Mouse (Mus musculus): ENCODE measurements at regions not wholly inside any gene's neighbourhood (a gene's known extent, or its start where the extent isn't known, plus 50 kb on each side); places are given as distances from the start of the nearest gene placed in this dataset.

DNA sequence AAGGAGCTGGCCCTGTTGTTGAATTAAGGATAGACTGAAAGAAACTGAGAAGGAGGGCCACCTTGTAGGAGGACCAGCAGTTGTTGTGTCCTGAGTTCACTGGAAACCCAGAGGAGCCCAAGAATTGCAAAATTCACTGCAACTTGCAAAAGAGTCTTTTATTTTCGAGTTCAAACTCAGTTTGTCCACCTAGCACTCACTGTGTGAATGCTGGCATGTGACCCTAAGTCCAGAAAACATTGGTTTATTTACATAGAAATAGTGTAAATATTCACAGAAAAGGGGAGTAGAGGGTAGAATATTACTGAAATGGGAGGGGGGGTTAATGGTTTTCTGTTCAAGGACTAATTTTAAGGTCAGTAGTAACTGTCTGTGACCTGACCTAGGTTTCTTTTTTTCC is 394.7 kb downstream of the 4933405O20Rik start:
- no peak for DNase-seq (ENCODE audit: low spot score in 2 of 2)

DNA sequence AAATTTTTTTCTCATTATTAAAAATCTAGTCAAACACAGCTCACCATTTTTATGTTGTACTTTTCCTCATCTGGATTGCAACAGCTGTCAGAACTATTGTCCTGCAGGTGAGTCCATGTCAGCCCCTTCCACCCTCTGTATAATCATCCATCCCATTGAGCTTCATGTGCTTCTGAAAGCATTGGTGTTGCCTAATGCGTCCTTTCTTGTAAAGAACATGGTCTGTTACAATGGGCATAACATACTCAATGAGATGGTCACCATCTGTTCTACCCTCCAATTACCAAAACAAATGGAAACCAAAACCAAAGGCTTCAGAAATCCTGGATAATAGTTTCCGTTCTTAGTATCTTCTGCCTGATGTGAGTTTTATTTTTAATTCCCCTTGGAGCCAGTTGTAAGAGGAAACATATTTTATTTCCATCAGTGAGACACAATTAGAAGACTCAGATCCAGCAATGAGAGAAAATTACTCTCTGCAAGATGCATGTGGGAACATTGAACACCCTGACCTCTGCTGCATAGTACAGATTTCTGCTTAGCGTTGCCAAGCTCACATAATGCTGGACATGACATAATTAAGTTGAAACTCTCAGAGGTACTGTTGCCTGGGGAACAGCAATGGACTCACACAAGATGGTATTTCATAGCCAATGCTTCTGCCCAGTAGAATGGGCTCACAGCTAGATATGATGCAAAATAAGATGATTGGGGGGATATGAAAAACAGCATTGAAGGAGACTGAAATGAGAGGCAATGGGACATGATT is 443.1 kb downstream of the 4933405O20Rik start:
- DNase-seq (ENCODE audit: low spot score in 2 of 2), result no peak

DNA sequence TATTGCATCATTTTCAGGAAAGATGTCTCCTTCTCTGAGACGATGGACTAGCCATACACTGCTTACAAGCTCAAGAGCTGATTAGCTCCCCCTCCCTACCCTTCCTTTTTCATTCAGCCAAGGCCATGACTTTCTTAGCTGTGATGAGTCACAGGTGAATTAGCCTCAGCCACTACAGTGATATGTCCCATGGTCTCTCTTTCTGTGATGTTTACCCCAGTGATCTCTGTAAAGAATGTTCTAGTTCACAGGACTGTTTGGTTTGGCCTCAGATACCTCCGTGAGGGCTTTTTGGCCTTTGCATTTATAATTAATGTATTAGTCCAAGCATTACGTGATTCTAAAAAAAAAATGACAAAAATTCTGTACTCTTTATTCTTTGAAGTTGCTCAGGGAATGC is 452.5 kb downstream of the 4933405O20Rik start:
- DNase-seq (ENCODE audit: low spot score in 2 of 2), result peak in 1 of 2 experiments; percentile 1

DNA sequence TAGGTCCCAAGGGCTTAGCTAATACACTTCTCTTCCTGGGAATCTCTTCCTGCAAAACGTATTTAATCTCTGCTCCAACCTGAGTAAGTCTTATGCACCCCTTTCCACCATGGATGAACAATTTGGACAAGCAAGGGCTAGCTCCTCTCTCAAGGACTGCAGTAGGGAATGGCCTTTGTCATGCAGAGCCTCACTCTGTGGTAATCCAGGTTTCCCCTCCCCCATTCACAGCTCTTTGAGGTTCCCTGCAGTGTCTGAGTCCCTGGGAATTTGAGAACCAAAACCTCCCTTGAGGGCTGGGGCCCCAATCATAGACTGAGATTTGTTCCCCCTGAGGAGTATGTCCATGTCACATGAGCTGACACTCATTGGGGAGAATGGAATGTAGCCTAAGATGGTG is 442.5 kb upstream of the Ano5 start:
- DNase-seq (ENCODE audit: low spot score in 2 of 2), result no peak

DNA sequence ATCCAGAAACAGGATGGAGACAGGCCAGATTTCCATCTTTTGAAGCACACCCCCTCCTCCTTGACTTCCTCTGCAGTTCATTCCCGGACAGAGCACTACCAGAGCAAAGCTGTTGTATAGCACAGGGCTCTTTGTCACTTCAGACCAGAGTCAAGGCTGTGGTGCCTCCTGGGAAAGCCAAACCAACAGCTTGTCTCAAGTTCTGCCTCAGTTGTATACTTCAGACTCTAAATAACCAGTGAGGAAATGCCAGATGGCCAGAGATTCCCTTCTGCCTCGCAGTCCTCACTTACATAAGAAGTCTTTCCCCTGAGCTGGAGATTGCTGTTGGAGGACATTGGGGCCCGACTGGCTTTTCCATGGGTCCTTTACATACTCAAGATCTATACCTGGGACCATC is 417.1 kb upstream of the Ano5 start:
- DNase-seq (ENCODE audit: low spot score in 2 of 2), result no peak

DNA sequence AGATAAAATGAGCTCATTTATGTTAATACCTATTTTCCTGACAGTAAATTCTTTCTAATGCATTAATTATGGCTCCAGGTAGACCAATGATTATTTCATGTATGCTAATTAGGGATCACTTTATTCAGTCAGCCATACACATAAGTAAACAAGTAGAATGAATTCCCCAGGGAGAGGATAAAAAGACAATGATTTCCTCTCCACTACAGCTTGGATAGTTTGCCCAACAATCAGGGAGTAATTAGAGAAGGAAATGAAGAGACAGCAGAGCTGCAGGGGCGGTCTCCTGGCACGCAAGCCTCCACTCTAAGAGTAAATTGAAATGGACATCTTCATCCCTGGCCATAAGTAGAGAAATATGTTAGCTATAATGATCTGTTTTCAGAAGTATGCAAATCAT is 409.7 kb upstream of the Ano5 start:
- no peak for DNase-seq (ENCODE audit: low spot score in 2 of 2)

DNA sequence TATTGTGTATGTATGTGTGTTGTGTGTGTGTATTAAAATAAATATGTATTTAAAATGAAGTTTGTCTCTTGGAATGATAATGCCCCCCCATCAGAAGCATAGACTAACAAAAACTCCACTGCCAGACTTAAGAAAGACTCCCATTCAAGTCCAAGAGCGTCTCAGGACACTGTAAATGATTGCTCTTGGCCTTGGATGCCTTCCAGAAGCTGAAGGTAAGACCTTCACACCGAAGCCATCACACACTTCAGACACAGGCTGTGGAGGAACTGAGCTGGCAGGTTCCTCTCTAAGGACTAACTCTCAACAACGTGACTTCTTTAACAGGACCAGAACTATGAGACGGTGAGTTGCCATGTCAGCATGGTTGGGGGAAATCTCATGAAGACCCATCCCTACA is 370.0 kb upstream of the Ano5 start:
- DNase-seq (ENCODE audit: low spot score in 2 of 2), result no peak

DNA sequence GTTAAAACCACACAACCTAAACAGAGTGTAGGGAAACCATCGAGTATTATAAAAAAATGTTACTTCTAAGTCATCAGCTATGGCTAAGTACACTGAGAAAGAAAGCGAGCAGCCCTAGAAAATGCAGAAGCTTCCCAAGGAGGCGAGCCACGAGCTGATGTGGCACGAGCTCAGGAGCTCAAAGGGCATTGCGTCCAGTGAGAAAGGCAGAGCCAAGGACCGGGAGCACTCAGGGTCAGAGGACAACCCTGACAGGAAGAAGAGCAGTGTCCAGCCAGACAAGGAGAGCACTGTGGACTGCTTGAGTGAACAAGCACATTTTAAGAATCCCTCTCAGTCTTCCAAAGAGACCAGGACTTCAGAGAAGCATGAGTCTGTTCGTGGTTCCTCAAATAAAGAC is 335.6 kb upstream of the Ano5 start:
- no peak for DNase-seq (ENCODE audit: low spot score in 2 of 2)

DNA sequence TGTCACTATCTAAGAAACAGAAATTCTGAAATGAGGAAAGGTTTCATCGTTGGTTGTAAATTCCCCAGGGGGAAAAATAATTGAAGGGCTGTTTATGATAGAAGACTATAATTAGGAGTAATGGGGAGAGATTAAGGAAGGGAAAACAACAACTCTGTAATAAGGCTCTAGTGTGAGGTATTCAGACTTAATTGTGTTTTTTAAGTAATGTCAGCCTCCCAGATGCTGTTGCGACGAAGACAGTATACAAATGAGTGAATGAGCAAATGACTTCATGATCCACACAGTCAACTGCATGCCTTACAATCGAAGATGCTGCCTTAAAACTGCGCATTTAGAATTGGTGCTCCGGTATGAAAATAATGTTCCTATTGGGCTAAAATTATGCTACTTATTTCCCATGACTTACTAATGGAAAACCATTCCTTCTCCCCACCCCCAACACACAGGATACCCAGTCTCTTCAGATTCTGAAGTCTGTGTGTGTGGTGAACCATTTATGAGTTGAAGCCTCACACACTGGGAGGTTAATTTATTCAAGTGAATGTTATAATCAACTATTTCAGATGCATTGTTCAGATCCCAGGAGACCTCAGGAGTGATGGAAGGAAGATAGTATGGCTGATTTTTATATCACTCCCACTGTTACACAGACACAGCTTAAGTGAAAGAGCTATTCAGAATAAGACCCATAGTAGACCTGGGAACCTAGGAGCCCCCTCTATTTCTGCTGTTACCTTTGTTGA is 295.2 kb upstream of the Ano5 start:
- no peak for DNase-seq (ENCODE audit: low spot score in 2 of 2)

DNA sequence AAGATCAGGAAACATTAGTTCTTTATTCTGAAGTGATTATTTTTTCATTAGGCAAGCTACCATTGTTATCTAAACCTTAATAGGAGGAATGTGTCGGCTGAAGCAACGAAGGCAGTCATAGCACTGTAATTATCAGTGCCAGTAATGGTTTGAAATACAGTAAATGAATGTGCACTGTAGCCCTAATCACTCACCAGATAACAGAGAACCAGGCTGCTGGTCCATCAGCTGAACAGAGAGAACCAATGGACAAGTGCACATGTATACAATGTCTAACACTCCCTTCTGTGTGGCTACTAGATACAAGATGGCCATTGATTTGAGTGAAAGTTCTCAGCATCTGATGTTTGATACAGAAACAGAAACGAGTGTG is 294.6 kb upstream of the Ano5 start:
- no peak for DNase-seq (ENCODE audit: low spot score in 2 of 2)

DNA sequence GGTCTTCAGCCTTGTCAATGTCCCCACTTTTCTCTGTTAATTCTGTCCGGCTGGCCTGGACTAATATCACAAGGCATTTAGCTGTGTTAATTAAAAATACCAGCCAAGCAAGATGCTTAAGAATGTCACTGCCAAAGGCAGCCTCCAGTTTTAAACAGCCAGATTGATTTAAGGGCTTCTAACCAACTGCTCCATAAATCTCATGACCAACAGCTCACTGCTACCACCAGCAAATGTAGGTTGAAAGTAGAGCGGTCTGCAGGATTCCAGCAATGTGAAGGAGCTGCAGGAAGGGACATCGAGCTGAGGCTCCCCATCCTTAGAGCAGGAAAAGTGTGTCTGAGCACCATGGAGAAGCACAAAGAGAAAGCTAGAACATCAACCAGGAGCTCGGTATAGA is 289.5 kb upstream of the Ano5 start:
- DNase-seq (ENCODE audit: low spot score in 2 of 2), result no peak

DNA sequence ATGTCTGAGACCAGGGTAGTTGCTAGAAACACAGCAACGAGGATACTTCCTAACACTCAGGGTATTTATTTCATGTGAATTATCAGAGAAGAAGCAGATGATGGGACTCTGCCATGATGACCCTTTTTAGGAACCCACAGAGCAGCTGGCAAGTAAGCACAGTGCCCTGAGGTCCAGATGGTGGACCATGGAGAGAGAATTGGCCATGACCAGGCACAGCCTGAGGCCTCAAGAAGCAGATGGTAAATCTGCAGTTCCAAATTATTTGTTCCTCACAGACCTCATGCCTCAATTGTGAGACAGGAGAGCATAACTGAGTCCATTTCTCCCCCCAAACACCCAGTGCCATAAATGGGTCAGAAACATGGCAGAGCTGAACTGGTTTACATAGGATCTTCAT is 289.0 kb upstream of the Ano5 start:
- no peak for DNase-seq (ENCODE audit: low spot score in 2 of 2)

DNA sequence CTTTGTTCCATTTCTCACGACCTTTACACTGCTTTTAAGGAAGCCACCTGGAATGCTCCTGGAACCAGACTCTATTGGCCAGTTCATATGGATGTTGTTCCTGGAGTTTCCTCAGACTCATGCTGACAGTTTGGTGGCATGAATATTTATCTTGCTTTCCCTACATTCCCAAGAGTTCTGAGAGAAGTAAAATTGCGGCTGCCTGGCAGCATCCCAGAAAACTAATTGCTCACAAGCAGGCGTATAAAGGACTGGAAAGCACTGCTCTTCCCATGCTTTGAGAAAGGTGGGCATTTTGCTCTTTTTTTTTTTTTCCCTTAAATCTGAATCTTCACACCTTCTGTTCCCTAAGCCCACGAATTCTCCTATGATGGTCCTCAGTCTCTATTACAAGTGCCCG is 283.7 kb upstream of the Ano5 start:
- DNase-seq (ENCODE audit: low spot score in 2 of 2), result no peak

DNA sequence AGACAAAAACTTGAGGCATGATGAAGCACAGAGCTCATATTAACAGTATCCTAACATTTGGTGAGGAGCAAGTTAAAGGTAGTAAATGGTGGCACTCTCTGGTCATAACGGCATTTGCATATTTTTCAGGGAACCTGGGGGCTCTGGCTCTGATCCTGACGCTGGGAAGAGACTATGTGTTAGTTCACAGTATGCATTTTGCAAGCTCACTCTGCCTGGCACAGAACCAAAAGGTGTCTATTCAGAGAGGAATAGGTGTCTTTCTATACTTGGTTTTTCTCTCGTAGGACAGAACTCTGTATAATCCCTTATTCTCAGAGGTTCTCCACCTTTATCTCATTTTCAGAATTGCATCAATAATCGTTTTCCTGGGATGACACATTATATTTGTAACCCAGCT is 276.2 kb upstream of the Ano5 start:
- no peak for DNase-seq (ENCODE audit: low spot score in 2 of 2)

DNA sequence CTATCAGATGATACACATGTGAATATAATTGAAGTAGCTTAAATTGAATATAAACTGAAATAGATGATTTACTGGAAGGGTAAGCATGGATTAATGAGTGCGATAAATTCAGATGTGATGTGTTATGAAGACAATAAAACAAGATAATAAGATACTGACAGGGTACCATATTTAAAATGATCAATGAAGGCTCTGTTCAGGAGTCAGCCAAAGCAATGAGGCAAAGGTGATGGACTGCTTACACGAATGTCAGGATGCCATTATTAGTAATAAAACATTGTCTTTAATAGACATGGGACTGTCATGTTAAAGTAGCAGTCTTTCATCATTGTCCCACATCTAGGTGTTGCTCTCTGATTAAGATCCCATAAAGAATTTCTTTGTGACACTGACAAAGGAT is 263.1 kb upstream of the Ano5 start:
- DNase-seq (ENCODE audit: low spot score in 2 of 2), result no peak

DNA sequence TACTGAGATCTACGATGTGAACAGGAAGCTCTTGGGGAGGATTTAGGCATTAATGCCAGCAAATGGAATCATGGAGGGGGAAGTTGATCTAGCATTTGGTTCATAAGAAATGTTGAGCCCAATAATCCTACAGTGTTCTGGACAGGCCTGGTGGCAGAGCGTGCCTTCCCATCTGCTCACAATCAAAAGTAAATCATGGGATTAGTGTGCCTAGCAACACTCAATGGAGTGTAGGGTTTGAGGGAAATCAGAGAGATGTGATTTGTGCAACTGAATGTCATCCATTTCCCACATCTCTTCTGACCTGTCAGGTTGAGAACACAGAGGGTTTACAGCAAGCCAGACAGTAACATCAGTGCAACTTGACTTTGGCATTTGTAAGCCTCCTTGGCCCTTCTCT is 256.4 kb upstream of the Ano5 start:
- DNase-seq (ENCODE audit: low spot score in 2 of 2), result no peak

DNA sequence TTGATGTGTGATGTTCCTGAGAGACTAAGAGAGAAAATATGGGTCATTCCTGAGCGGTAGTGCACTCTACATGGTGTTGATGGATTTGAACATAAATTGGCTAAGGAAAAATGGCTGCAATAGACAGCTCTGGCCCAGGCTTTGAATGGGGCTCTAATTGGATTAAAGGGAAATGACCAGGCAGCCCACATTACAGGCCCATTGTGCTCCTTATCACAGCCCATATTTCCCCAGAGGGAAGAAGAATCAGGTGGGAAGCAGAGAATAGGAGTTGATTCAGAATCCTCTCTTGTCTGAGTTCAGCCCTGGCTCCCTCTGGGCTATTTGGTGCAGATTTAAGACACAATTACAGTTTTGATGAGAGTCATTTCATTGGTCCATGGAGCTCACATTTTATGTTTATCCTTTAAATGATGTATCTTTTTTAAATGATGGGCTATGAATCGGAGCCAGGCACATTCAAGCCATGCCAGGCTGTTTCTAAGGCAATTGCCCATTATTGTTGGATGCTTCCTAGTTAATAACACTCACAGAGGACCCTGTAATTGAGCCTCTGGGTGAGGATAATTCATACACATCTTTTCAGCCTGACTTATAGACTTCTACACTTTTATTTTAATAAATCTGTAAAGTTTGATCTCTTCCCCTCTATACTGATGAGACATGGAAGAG is 251.5 kb upstream of the Ano5 start:
- no peak for DNase-seq (ENCODE audit: low spot score in 2 of 2)

DNA sequence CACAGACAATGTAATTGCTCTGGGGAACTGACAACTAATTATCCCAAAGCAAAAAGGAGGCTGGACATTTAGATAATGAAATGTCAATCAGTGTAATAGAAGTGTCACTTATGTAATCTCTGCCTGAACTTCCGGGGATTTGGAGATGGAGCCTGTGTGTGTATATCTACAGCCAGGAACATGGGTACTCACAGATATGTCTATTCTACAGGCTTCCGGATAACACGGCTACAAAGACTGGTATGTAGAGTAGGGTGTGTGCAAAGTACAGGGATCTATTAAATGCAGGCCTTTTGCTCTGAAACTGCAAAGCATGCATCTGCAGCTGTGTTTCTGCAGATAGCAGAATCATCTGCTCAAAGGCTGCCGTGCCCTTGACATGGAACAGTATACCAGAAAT is 246.7 kb upstream of the Ano5 start:
- DNase-seq (ENCODE audit: low spot score in 2 of 2), result no peak

DNA sequence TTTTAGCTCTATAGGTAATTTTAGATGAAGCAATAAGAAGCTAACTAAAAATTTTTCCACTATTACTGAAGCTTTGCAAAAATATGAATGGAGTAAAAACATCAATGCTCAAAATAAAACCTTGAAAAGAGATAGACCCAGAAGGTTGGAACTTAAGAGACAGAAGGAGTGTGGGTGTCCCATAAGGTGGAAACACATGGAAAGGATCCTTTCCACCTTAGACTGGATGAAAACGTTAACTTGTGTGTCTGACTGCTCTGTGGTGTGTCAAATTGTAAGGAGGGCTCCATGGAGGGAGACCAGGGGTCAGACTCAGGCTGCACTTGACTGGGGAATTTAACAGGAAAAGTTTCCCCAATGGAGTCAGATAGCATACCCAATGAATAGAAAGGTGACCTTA is 244.9 kb upstream of the Ano5 start:
- DNase-seq (ENCODE audit: low spot score in 2 of 2), result no peak

DNA sequence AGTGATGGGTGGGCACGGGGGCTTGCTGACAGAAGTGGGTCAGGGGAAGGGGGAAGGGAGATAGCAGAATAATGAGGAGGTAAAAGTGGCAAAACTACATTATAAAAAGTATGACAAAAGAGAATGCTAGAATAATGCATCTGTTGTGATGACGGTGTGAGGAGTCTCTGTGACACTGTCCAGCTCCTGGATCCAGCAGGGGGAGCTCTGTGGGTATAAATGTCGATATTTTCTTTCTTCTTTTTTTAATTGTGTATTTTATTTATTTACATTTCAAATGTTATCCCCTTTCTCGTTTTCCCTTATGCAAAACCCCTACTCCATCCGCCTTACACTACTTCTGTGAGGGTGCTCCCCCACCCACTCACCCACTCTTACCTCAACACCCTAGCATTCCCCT is 243.9 kb upstream of the Ano5 start:
- no peak for DNase-seq (ENCODE audit: low spot score in 2 of 2)

DNA sequence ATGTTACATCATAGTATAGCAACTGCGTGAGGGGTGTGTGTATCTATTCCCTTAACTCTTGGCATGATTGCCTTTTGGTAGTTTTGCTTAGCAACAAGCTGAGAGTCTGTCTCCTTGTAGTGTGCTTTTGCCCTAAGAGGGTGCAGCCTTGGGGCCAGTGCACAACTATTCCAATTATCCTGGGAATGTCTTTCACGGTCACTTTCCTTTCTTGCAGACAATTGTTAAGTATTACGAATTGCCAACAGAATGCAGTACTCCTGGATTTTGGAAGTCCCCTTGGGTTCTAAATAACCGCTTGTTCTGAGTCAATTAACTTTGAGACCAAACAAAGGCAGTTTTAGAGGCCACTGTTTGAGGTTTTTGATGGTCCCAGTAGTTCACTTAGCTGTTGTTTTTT is 242.1 kb upstream of the Ano5 start:
- DNase-seq (ENCODE audit: low spot score in 2 of 2), result no peak

DNA sequence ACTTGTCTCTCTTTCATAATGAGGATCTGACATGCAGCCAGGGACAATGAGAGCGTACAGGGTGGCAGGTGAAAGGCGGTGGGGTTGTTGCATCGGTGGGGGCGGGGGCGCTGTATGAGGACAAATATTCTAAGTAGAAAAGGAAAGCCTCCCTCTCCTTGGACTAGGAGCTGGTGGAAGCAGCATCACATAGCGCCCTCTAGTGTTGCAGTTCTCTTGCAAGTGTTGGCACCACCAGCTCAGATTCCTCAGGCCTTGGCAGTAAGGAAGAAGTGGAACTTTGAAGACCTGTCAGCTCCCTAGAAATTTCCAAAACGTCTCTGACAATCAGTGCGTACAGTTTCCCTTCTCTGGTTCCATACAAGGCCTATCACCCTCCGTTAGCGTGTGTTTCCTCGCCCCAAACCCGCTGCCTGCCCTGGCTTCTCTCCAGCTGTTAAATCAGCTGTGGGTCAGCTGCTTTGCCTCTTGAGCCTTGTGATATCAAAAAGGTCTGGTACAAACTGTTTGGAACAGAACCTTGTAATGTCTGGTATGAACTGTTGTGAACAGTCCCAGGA is 240.2 kb upstream of the Ano5 start:
- peak in 1 of 2 experiments; percentile 9 for DNase-seq (ENCODE audit: low spot score in 2 of 2)
